Comparison of ENCODE assay signal across 10 mouse cellular contexts in the genomic region with DNA sequence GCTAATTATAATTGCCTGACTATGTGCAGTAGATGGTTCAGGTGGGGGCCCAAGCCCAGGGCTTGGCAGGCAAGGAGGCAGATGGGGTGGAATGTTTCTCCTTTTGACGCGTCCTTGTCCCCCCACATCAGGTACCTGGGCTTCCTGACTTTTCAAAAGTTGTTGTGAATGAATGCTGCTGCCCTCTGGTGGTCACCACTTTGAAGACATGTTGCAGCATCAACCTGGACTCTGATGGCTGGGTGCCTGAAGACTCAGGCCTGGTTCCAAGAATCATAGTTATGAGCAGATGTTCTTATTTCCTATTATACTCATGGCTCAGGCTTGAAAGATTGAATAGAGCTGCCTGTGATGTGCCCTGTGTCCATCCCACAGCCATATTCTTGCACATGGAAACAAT.
DNase-seq lines count a peak whose midpoint lies in the region; ATAC-seq and TF ChIP-seq lines count a peak whose summit lies in the region.
"Had no signal": no experiment of that assay in that cellular context is flagged by ENCODE, and none has a peak within 500 bp of the region (broad histone marks: within the 10 kb centered on the region; RNA-seq: fewer than 3 reads in every experiment).

No protein-coding gene starts in this region.

- H3K4me1 ChIP-seq in hindbrain, postnatal 0 days (ENCODE audit: insufficient read depth, low read length), result no peaks in the 10 kb centered on the region
- no peaks in the 10 kb centered on the region for H3K4me1 ChIP-seq in hindbrain, embryonic 12.5 days
- H3K4me1 ChIP-seq in embryonic facial prominence, embryonic 10.5 days, result no peaks in the 10 kb centered on the region
- no peaks in the 10 kb centered on the region for H3K4me1 ChIP-seq in limb, embryonic 14.5 days (ENCODE audit: control insufficient read depth, insufficient read depth, low read length)
- H3K4me1 ChIP-seq in stomach, postnatal 0 days (replicated peaks; ENCODE audit: control insufficient read depth, insufficient read depth), result no peaks in the 10 kb centered on the region
- H3K4me1 ChIP-seq: embryonic facial prominence, embryonic 15.5 days; limb, embryonic 13.5 days had no signal

- H3K27ac ChIP-seq in hindbrain, postnatal 0 days, result no peak overlapping the region
- no peak overlapping the region for H3K27ac ChIP-seq in hindbrain, embryonic 12.5 days
- H3K27ac ChIP-seq in embryonic facial prominence, embryonic 10.5 days (replicated peaks), result no peak overlapping the region
- no peak overlapping the region for H3K27ac ChIP-seq in limb, embryonic 14.5 days (replicated peaks; ENCODE audit: low read depth, low read length)
- no peak overlapping the region for H3K27ac ChIP-seq in stomach, postnatal 0 days (replicated peaks)
- H3K27ac ChIP-seq: embryonic facial prominence, embryonic 15.5 days; limb, embryonic 13.5 days had no signal

- H3K4me3 ChIP-seq in hindbrain, postnatal 0 days (ENCODE audit: low read length), result no peak overlapping the region
- H3K4me3 ChIP-seq in hindbrain, embryonic 12.5 days, result no peak overlapping the region
- no peak overlapping the region for H3K4me3 ChIP-seq in embryonic facial prominence, embryonic 10.5 days
- H3K4me3 ChIP-seq in limb, embryonic 14.5 days (replicated peaks; ENCODE audit: low read length), result no peak overlapping the region
- no peak overlapping the region for H3K4me3 ChIP-seq in stomach, postnatal 0 days (ENCODE audit: low read depth, low read length)
- H3K4me3 ChIP-seq: embryonic facial prominence, embryonic 15.5 days; limb, embryonic 13.5 days had no signal

- H3K9me3 ChIP-seq in hindbrain, postnatal 0 days (ENCODE audit: low read length), result no peaks in the 10 kb centered on the region
- no peaks in the 10 kb centered on the region for H3K9me3 ChIP-seq in hindbrain, embryonic 12.5 days (replicated peaks)
- H3K9me3 ChIP-seq in embryonic facial prominence, embryonic 10.5 days, result no peaks in the 10 kb centered on the region
- H3K9me3 ChIP-seq in limb, embryonic 14.5 days (ENCODE audit: control insufficient read depth, low read length), result no peaks in the 10 kb centered on the region
- H3K9me3 ChIP-seq in stomach, postnatal 0 days (ENCODE audit: control insufficient read depth, low read length), result no peaks in the 10 kb centered on the region
- H3K9me3 ChIP-seq: embryonic facial prominence, embryonic 15.5 days; limb, embryonic 13.5 days had no signal

- no peaks in the 10 kb centered on the region for H3K27me3 ChIP-seq in hindbrain, postnatal 0 days (ENCODE audit: insufficient read depth, low read length)
- no peaks in the 10 kb centered on the region for H3K27me3 ChIP-seq in hindbrain, embryonic 12.5 days
- H3K27me3 ChIP-seq in embryonic facial prominence, embryonic 10.5 days (replicated peaks; ENCODE audit: low read depth, poor library complexity, severe bottlenecking), result no peaks in the 10 kb centered on the region
- no peaks in the 10 kb centered on the region for H3K27me3 ChIP-seq in limb, embryonic 14.5 days (ENCODE audit: control insufficient read depth, insufficient read depth, low read length)
- no peaks in the 10 kb centered on the region for H3K27me3 ChIP-seq in stomach, postnatal 0 days (ENCODE audit: control insufficient read depth, insufficient read depth, low read length)
- H3K27me3 ChIP-seq: embryonic facial prominence, embryonic 15.5 days; limb, embryonic 13.5 days had no signal

- 63% methylated on average over 2 of the region's 2 CpGs for WGBS in hindbrain, postnatal 0 days
- 49% methylated on average over 2 of the region's 2 CpGs for WGBS in hindbrain, embryonic 12.5 days
- WGBS in embryonic facial prominence, embryonic 10.5 days, result 34% methylated on average over 2 of the region's 2 CpGs
- WGBS in limb, embryonic 14.5 days, result 58% methylated on average over 2 of the region's 2 CpGs
- WGBS in stomach, postnatal 0 days, result 52% methylated on average over 2 of the region's 2 CpGs

- no peak for TF ChIP-seq POLR2A in limb, embryonic 14.5 days (IDR thresholded peaks at IDR 0.05; ENCODE audit: borderline replicate concordance, extremely low read depth, insufficient read depth, insufficient read length)

- no peak for TF ChIP-seq EP300 in stomach, postnatal 0 days (optimal IDR thresholded peaks at IDR 0.05)

- peak; percentile 30 for DNase-seq in hindbrain, postnatal 0 days (ENCODE audit: low spot score)
- DNase-seq in CD4-positive helper T cell, adult 2 months (ENCODE audit: low read depth, low spot score), result peak; percentile 13
- peak; percentile 54 for DNase-seq in ZHBTc4 (ENCODE audit: low read depth, low spot score)
- DNase-seq in embryonic facial prominence, embryonic 10.5 days (ENCODE audit: low spot score), result peak; percentile 9
- DNase-seq in limb, embryonic 14.5 days (ENCODE audit: low spot score), result peak; percentile 32
- peak; percentile 46 for DNase-seq in stomach, postnatal 0 days (ENCODE audit: low spot score)

- peak; percentile 46; the same call in 1 of the 2 replicates for TF ChIP-seq CTCF in hindbrain, postnatal 0 days (IDR thresholded peaks at IDR 0.05; ENCODE audit: low read depth)
- peak; percentile 66 for TF ChIP-seq CTCF in stomach, postnatal 0 days (IDR thresholded peaks at IDR 0.05; ENCODE audit: low read depth)

- H3K4me2 ChIP-seq in hindbrain, postnatal 0 days (ENCODE audit: low read depth, low read length), result no peak overlapping the region
- H3K4me2 ChIP-seq in hindbrain, embryonic 12.5 days (replicated peaks), result no peak overlapping the region
- no peak overlapping the region for H3K4me2 ChIP-seq in limb, embryonic 14.5 days (replicated peaks; ENCODE audit: low read depth, low read length, severe bottlenecking)
- H3K4me2 ChIP-seq in stomach, postnatal 0 days (replicated peaks; ENCODE audit: low read depth), result no peak overlapping the region
- H3K4me2 ChIP-seq: embryonic facial prominence, embryonic 15.5 days; limb, embryonic 13.5 days had no signal

- no peak for ATAC-seq in hindbrain, postnatal 0 days
- ATAC-seq in hindbrain, embryonic 12.5 days (ENCODE audit: low FRiP score), result no peak
- no peak for ATAC-seq in limb, embryonic 14.5 days (ENCODE audit: low FRiP score, low read depth)
- no peak for ATAC-seq in stomach, postnatal 0 days (ENCODE audit: low FRiP score, low TSS enrichment)
- ATAC-seq in erythroblast, adult 5-6 weeks (replicated peaks; ENCODE audit: low FRiP score, poor library complexity, severe bottlenecking), result no peak

- no peaks in the 10 kb centered on the region for H3K36me3 ChIP-seq in hindbrain, postnatal 0 days (ENCODE audit: insufficient read depth, low read length)
- no peaks in the 10 kb centered on the region for H3K36me3 ChIP-seq in hindbrain, embryonic 12.5 days
- no peaks in the 10 kb centered on the region for H3K36me3 ChIP-seq in embryonic facial prominence, embryonic 10.5 days (replicated peaks)
- no peaks in the 10 kb centered on the region for H3K36me3 ChIP-seq in limb, embryonic 14.5 days (ENCODE audit: control insufficient read depth, insufficient read depth, low read length)
- H3K36me3 ChIP-seq in stomach, postnatal 0 days (ENCODE audit: control insufficient read depth, insufficient read depth, low read length), result no peaks in the 10 kb centered on the region
- H3K36me3 ChIP-seq: embryonic facial prominence, embryonic 15.5 days; limb, embryonic 13.5 days had no signal

- no peak overlapping the region for H3K9ac ChIP-seq in hindbrain, postnatal 0 days (replicated peaks; ENCODE audit: low read length)
- no peak overlapping the region for H3K9ac ChIP-seq in hindbrain, embryonic 12.5 days
- H3K9ac ChIP-seq in limb, embryonic 14.5 days (ENCODE audit: low read depth, low read length, severe bottlenecking), result no peak overlapping the region
- H3K9ac ChIP-seq in stomach, postnatal 0 days (ENCODE audit: low read length), result no peak overlapping the region
- H3K9ac ChIP-seq: embryonic facial prominence, embryonic 15.5 days; limb, embryonic 13.5 days had no signal
